Mouse (Mus musculus) neural tube, embryonic 13.5 days (tissue): ENCODE data around the gene Eipr1. TPM values are rescaled to one million over a fixed set of nuclear protein-coding genes. Genes with fewer than 3 reads are reported as not detected.

Source experiments
- ATAC-seq: fragments of 200-750 bp; cut with Nextera tagmentation; 2 replicates; pipeline ENCODE4 v1.8.0; 2017; ENCODE audit warnings: low read depth, mild to moderate bottlenecking, moderate TSS enrichment, moderate library complexity
- H3K27ac ChIP-seq: fragments of 300-500 bp; sonication (generic); replicated peaks from 2 replicates; pipeline ENCODE4 v1.5.1; 2015; ENCODE audit warnings: moderate library complexity, mild to moderate bottlenecking, inconsistent platforms
- H3K27me3 ChIP-seq: fragments of 300-500 bp; sonication (generic); 2 replicates; pipeline ENCODE4 v1.6.1; 2015; ENCODE audit warnings: mild to moderate bottlenecking, inconsistent platforms
- H3K36me3 ChIP-seq: fragments of 300-500 bp; sonication (generic); 2 replicates; pipeline ENCODE4 v1.6.1; 2015; ENCODE audit warnings: mild to moderate bottlenecking, inconsistent platforms
- H3K4me1 ChIP-seq: fragments of 300-500 bp; sonication (generic); replicated peaks from 2 replicates; pipeline ENCODE4 v1.6.1; 2015; ENCODE audit warnings: inconsistent platforms
- H3K4me2 ChIP-seq: fragments of 300-500 bp; sonication (generic); 2 replicates; pipeline ENCODE4 v1.6.1; 2015; ENCODE audit warnings: inconsistent platforms, mild to moderate bottlenecking, moderate library complexity
- H3K4me3 ChIP-seq: fragments of 300-500 bp; sonication (generic); 2 replicates; pipeline ENCODE4 v1.5.1; 2015; ENCODE audit warnings: mild to moderate bottlenecking, inconsistent platforms
- H3K9ac ChIP-seq: fragments of 300-500 bp; sonication (generic); 2 replicates; pipeline ENCODE4 v1.6.1; 2015; ENCODE audit warnings: moderate library complexity, mild to moderate bottlenecking, inconsistent platforms
- H3K9me3 ChIP-seq: fragments of 300-500 bp; sonication (generic); 2 replicates; pipeline ENCODE4 v1.6.1; 2016; ENCODE audit warnings: inconsistent platforms
- WGBS: fragments of 180-500 bp; shearing (Covaris S2); methylation state at CpG from one replicate; pipeline ENCODE4 v1.1.7; 2015; 5-methylcytosine and 5-hydroxymethylcytosine counted together
- polyA plus RNA-seq: library from polyadenylated mRNA; unstranded; fragments of >200 nt; fragmentation: Nextera tagmentation; extraction: Ambion mirVana; gene quantifications from 2 replicates; pipeline ENCODE4 v1.2.1, GENCODE M21; 2015

Gene Eipr1
- polyA plus RNA-seq, 1 experiment from 2014 or later = 69.6 TPM

DNA sequence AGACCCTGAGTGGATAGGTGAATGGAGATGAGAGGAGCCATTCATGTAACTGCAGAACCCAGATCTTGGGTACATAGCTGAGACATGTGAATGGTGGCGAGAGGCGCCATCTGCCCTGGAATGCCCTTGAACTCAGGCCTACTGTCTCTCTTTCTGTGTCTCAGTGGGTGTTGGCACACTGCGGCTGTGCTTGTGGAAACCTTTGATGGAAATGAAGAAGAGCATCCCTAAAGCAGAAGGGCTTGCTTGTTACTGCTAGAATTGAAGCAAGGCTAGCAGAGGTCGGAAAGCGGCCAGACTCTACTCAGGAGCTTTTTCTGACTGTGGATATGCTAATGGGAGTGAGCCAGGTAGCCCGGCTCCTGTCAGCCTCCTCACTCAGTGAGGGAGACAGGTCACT is 50.1 kb downstream of the Eipr1 start:
- Histone ChIP-seq H3K9me3 (0 out of 2 replicates have a peak, but pooled peaks cover 4% of the 10 kb centered on the region), H3K27ac (0 out of 2 replicates have a peak overlapping the region, but pooled peaks have one; percentile 13), H3K4me2 (no peak overlapping the region), H3K36me3 (no peaks in the 10 kb centered on the region), H3K4me1 (peaks cover 49% of the 10 kb centered on the region), H3K9ac (no peak overlapping the region), H3K4me3 (no peak overlapping the region), H3K27me3 (no peaks in the 10 kb centered on the region)
- no peak for ATAC-seq
- 69% methylated on average over 6 of the region's 6 CpGs for WGBS

DNA sequence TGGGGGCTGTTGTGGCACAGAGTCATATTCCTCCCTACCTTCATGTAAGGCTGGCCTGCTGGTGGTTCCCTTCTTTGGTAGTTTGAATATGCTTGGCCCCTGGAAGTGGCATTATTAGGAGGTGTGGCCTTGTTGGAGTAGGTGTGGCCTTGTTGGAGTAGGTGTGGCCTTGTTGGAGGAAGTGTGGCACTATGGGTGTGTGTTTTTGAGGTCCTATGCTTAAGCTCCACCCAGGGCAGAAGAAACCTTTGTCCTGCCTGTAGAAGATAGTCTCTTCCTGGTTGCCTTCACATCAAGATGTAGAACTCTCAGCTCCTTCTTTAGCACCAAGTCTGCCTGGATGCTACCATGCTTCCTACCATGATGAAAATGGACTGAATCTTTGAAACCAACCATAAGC is 51.4 kb downstream of the Eipr1 start:
- no peaks in the 10 kb centered on the region for H3K36me3 ChIP-seq
- peaks cover 44% of the 10 kb centered on the region for H3K4me1 ChIP-seq
- no peak for ATAC-seq
- no peak overlapping the region for H3K4me3 ChIP-seq
- no peak overlapping the region for H3K9ac ChIP-seq
- no peaks in the 10 kb centered on the region for H3K27me3 ChIP-seq
- H3K4me2 ChIP-seq = no peak overlapping the region
- H3K9me3 ChIP-seq = 0 out of 2 replicates have a peak, but pooled peaks cover 2% of the 10 kb centered on the region
- no peak overlapping the region for H3K27ac ChIP-seq

DNA sequence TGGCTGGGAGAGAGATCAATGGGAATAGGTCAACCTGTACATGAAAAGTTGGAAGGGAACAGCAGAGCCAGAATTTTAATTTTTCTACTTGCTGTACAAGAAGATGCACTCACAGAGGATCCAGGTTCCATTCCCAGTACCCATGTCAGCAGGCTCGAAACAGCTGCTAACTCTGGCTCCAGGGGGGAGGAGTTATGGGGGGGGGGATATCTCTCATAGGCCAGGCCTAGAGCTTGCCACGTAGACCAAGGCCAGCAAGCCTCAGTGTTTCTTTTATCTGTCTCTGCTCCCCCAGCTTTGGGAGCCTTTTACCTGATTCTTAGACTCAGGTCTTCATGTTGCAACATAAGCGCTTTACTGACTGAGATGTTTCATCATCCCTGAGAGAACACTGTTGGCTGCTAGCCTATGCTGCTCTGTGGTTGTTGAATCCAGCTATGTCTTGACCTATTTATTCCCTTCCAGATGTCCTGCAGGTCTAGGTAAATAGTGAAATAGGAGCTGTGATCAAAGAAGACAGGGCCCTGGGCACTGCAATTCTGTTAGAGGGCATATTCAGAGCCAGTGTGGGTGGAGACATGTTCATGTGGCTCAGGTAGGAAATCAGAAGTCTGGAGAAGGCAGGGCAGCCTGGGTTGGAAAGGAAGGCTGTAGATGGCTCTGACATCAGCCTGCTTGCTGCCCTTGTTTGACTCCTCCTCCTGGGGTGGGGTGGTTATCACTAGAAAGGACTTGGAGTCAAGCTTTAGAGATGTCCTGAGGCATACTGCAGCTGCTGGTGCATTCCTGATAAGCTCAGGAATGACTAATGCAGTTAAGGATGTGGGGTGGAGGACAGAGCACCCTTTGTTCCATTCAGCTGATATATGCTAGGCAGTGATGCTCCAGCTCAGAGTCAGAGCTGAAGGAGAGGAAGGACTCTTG is 53.2 kb downstream of the Eipr1 start:
- peak overlapping the region; percentile 23; the same call in 1 of the 2 replicates for H3K27ac ChIP-seq
- ATAC-seq = 0 out of 2 replicates have a peak, but pooled peaks have one; percentile 45
- H3K36me3 ChIP-seq = no peaks in the 10 kb centered on the region
- WGBS = 76% methylated on average over 3 of the region's 3 CpGs
- H3K4me2 ChIP-seq = no peak overlapping the region
- H3K9ac ChIP-seq = no peak overlapping the region
- no peaks in the 10 kb centered on the region for H3K27me3 ChIP-seq
- no peaks in the 10 kb centered on the region for H3K9me3 ChIP-seq
- H3K4me1 ChIP-seq = peaks cover 37% of the 10 kb centered on the region
- no peak overlapping the region for H3K4me3 ChIP-seq

DNA sequence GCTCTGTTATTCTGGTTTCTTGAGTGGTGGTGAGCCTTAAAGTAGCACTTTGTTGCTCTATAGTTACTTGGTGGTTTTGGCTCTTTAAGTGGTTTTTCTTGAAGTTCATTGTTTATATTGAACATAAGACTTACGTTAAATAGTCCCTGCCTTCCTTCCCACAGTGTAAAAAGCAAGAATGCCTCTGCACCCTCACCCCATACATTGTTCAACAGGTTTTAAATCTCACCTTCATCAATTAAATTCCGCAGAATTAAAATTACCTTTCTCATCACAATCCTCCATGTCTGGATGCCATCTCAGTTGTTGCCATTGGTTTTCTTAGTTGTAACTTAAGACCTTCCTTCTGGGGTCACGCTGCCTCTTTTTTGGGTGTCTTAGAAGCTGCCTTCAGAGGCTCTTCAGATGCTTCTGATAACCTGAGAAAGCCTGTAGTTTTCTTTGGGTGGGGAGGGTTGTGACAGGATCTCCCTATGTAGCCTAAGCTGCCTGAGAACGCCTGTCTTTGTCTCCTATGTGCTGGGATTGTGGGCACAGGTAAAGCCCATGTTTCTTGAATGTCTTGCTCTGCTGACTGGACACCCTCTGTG is 57.3 kb downstream of the Eipr1 start:
- Histone ChIP-seq H3K4me3 (no peak overlapping the region), H3K27me3 (no peaks in the 10 kb centered on the region), H3K27ac (no peak overlapping the region), H3K9me3 (no peaks in the 10 kb centered on the region), H3K36me3 (no peaks in the 10 kb centered on the region), H3K9ac (no peak overlapping the region), H3K4me2 (no peak overlapping the region), H3K4me1 (peaks cover 16% of the 10 kb centered on the region)
- no peak for ATAC-seq
- WGBS = 85% methylated on average over 4 of the region's 4 CpGs

DNA sequence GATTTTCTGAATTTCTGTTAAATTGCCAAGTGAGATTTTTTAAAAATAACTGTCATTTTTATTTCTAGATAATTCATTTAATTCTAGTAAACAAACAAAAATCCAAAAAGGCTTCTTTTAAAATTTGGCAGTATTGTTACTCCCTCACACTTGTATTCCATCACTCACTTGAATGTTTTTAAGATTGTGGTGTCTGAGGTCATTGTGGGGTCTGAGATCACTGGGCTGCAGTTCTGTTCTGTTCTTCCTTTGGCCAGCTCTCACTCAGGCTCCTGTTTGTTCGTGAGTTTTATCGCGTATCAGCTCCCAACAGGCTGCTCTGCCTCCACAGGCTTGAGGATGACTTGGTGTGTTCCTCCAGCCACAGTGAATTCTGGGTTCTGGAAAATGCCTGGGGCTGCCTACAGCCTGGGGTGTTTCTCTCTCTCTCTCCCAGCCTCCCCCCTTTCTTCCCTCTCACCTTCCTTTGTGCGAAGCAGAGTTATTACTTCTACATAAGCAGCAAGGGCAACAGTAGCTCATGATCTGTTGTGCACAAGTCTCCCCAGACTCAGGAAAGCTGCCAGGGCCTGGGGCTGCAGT is 58.2 kb downstream of the Eipr1 start:
- Histone ChIP-seq H3K9me3 (no peaks in the 10 kb centered on the region), H3K4me2 (no peak overlapping the region), H3K4me3 (no peak overlapping the region), H3K27me3 (no peaks in the 10 kb centered on the region), H3K4me1 (peaks cover 12% of the 10 kb centered on the region), H3K36me3 (no peaks in the 10 kb centered on the region), H3K9ac (0 out of 2 replicates have a peak overlapping the region, but pooled peaks have one; percentile 38), H3K27ac (peak overlapping the region; percentile 52)
- no peak for ATAC-seq
- WGBS = 45% methylated on average over 4 of the region's 4 CpGs

DNA sequence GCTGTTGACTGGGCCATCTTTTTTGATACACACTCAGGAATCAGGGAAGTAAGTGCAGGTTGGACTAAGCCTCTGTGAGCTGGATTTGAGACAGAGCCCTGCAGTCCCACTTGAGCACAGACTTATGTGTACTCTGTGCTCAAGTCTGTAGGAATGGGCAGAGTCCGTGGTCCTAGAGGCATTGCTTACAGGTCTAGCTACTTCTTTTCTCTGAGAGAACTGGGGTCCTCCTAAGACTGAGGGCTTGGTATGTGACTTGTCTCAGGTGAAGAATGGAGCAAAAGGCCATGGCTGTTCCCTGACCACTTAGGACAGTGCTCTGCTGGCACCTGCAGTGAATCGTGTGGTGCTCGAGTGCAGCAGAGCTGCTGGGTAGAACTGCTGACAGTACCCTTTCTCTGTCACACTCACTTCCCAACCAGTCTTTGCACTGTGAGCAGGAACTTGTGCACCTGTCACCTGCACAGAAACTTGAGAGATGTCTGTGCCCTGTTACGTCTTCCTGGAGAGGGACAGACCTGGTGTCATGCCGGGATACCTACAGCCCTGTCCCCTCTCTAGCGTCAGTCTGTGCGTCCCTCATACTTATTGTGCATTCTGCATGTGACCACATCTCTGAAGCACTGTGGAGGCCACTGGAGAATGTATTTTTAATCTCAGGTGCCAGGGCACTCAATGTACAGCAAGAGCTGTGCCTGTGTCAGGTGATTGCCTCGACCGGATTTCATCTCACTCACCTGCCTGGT is 65.3 kb downstream of the Eipr1 start:
- H3K36me3 ChIP-seq = no peaks in the 10 kb centered on the region
- no peaks in the 10 kb centered on the region for H3K27me3 ChIP-seq
- H3K9me3 ChIP-seq = no peaks in the 10 kb centered on the region
- no peak overlapping the region for H3K4me3 ChIP-seq
- peak; percentile 68 for ATAC-seq
- H3K9ac ChIP-seq = peak overlapping the region; percentile 53
- peak overlapping the region; percentile 11; the same call in 1 of the 2 replicates for H3K4me2 ChIP-seq
- H3K4me1 ChIP-seq = peaks cover 35% of the 10 kb centered on the region
- 13% methylated on average over 9 of the region's 9 CpGs for WGBS
- peak overlapping the region; percentile 84 for H3K27ac ChIP-seq

DNA sequence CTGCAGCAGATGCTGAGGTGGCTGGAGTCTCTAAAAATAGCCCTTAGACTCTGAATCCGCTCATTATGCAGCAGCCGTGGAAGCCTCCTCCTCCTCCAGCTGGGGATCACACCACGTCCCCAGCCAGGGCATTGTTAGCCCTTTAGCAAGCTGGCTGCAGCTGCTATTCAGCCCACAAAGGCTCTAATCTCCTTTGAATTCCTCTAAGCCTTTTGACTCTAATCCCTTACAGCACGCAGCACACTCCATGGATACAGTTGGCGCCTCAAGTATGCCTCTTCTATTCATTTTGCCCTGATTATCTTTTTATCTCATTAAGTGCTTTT is 65.8 kb downstream of the Eipr1 start:
- Histone ChIP-seq H3K9me3 (no peaks in the 10 kb centered on the region), H3K36me3 (no peaks in the 10 kb centered on the region), H3K4me1 (peaks cover 35% of the 10 kb centered on the region), H3K27me3 (no peaks in the 10 kb centered on the region), H3K4me2 (peak overlapping the region; percentile 11; the same call in 1 of the 2 replicates), H3K27ac (peak overlapping the region; percentile 84), H3K9ac (peak overlapping the region; percentile 53), H3K4me3 (no peak overlapping the region)
- WGBS = 7% methylated on average over 5 of the region's 5 CpGs
- peak; percentile 87 for ATAC-seq

DNA sequence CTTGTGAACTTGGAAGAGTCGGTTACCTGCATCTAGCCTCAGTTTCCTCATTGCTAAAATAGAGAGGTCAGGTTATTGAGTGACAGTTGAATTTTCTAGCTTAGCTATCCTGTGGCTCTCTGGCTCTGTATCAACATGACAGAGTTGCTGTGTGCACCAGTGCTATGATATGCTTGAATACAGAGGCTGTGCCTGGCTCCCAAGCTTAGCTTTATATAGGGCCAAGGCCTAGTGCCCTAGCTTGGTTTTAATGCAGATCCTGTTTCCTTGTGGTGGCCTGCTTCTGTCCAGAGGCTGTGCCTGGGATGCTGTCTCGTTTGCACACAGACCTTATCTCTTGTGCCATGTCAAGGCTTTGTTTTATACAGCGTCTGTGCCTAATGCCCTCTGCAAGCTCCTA is 66.3 kb downstream of the Eipr1 start:
- H3K4me1 ChIP-seq = peaks cover 35% of the 10 kb centered on the region
- no peaks in the 10 kb centered on the region for H3K9me3 ChIP-seq
- no peak overlapping the region for H3K4me3 ChIP-seq
- peak overlapping the region; percentile 53 for H3K9ac ChIP-seq
- WGBS = 17% methylated on average over 3 of the region's 3 CpGs
- H3K36me3 ChIP-seq = no peaks in the 10 kb centered on the region
- H3K27ac ChIP-seq = peak overlapping the region; percentile 84
- no peak overlapping the region; the same call in 1 of the 2 replicates for H3K4me2 ChIP-seq
- H3K27me3 ChIP-seq = no peaks in the 10 kb centered on the region
- peak; percentile 45; the same call in 1 of the 2 replicates for ATAC-seq

DNA sequence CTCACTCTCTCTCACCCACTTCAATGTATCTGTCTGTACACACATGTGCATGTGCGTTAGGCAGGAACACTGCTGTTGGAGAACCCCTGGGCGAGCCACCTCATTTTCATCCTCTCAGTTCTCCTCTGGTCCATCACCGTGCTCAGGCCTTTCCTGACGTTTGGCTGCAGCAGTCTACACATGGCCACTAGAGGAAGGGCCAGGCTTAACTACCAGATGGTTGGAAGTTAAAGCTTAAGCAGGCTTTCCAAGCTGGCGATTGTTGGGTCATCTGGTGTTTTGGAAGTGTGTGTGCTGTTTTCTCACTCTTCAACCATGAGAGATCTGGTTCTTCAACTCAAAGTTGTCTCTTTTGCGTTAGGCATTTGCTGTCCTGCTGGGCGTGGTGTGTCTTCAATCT is 71.9 kb downstream of the Eipr1 start:
- Histone ChIP-seq H3K27me3 (no peaks in the 10 kb centered on the region), H3K36me3 (peaks cover under 1% of the 10 kb centered on the region; the same call in 1 of the 2 replicates), H3K4me3 (no peak overlapping the region), H3K9ac (no peak overlapping the region), H3K9me3 (no peaks in the 10 kb centered on the region), H3K4me2 (no peak overlapping the region), H3K4me1 (peaks cover 4% of the 10 kb centered on the region), H3K27ac (no peak overlapping the region)
- ATAC-seq = no peak
- WGBS = 89% methylated on average over 7 of the region's 7 CpGs

DNA sequence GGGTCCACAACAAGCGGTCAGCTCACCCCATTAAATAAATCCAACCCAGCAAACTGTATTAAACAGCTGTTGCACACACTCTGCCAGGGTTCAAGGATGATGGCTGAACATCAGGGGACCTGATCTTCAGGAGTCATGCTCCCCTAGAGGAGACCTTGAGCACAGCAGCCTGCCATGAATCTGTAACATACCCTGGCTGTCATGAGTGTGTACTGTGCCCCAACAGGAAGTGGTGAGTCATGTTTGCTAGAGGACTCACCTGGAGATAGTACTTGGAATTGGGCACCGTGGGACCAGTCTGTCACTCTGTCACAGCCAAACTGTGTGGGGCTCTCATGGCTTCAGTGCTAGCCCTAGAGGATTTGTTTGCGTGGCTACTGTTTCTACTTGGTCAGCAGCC is 77.9 kb downstream of the Eipr1 start:
- H3K9ac ChIP-seq = no peak overlapping the region
- H3K4me3 ChIP-seq = no peak overlapping the region
- H3K27ac ChIP-seq = no peak overlapping the region
- H3K36me3 ChIP-seq = peaks cover 16% of the 10 kb centered on the region; the same call in 1 of the 2 replicates
- H3K9me3 ChIP-seq = no peaks in the 10 kb centered on the region
- no peak overlapping the region for H3K4me2 ChIP-seq
- WGBS = 90% methylated on average over 3 of the region's 3 CpGs
- no peaks in the 10 kb centered on the region for H3K4me1 ChIP-seq
- no peaks in the 10 kb centered on the region for H3K27me3 ChIP-seq
- ATAC-seq = no peak

DNA sequence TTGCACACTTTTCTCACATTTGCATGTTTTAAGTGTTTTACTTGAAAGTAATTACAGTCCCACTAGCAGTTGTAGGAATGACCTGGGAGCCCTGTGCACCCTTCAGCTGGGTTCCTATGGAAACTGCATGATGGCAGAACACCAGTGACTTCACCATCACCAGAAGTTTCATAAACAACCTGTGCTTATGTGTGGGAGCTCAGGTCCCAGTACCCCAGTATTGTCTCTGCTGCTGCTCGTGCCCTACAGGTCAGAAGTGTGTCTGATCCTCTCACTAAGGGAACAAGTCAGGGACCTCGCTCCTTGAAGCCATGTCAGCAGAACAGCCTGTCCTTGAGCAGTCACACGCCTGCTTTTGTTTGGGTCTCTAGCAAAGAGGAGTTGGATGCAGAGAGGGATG is 78.9 kb downstream of the Eipr1 start:
- no peak for ATAC-seq
- H3K9me3 ChIP-seq = no peaks in the 10 kb centered on the region

More for the DNA sequence above, 78.9 kb downstream of the Eipr1 start:
- Histone ChIP-seq H3K4me1 (no peaks in the 10 kb centered on the region), H3K9ac (no peak overlapping the region), H3K27ac (no peak overlapping the region), H3K4me3 (no peak overlapping the region), H3K36me3 (peaks cover 16% of the 10 kb centered on the region; the same call in 1 of the 2 replicates), H3K27me3 (no peaks in the 10 kb centered on the region), H3K4me2 (no peak overlapping the region)
- WGBS = 83% methylated on average over 3 of the region's 3 CpGs
